Mouse (Mus musculus) intestine, embryonic 14.5 days (tissue): ENCODE results near the gene Tbcb. TPM values are rescaled to one million over a fixed set of nuclear protein-coding genes. Genes with fewer than 3 reads are reported as not detected.
"Not testable (repeated sequence)": the region's sequence is repeated elsewhere in the genome, so short reads cannot be mapped to it uniquely, and the experiment has no call there.

Experiments
- ATAC-seq: fragments of 200-750 bp; cut with Nextera tagmentation; replicated peaks from 2 replicates; pipeline ENCODE4 v1.8.0; 2017; ENCODE audit warnings: low read depth, moderate number of reproducible peaks, moderate TSS enrichment, moderate library complexity; ENCODE audit not compliant: low FRiP score, low TSS enrichment
- DNase-seq: peaks from one replicate; pipeline ENCODE4 v3.0.0-alpha.2; 2018; ENCODE audit warnings: low spot score
- H3K27ac ChIP-seq: fragments of 300-500 bp; sonication (generic); 2 replicates; pipeline ENCODE4 v1.5.1; 2014; ENCODE audit warnings: low read depth, mild to moderate bottlenecking, control low read depth
- H3K27me3 ChIP-seq: fragments of 300-500 bp; sonication (generic); replicated peaks from 2 replicates; pipeline ENCODE4 v1.6.1; 2014; ENCODE audit warnings: low read length, control low read depth; ENCODE audit not compliant: control insufficient read depth, insufficient read depth
- H3K36me3 ChIP-seq: fragments of 300-500 bp; sonication (generic); 2 replicates; pipeline ENCODE4 v1.6.1; 2014; ENCODE audit warnings: low read length, control low read depth; ENCODE audit not compliant: control insufficient read depth, insufficient read depth
- H3K4me1 ChIP-seq: fragments of 300-500 bp; sonication (generic); replicated peaks from 2 replicates; pipeline ENCODE4 v1.6.1; 2014; ENCODE audit warnings: low read length, control low read depth, mixed read lengths; ENCODE audit not compliant: control insufficient read depth, insufficient read depth
- H3K4me2 ChIP-seq: fragments of 300-500 bp; sonication (generic); 2 replicates; pipeline ENCODE4 v1.6.1; 2014; ENCODE audit warnings: low read length
- H3K4me3 ChIP-seq: fragments of 300-500 bp; sonication (generic); 2 replicates; pipeline ENCODE4 v1.5.1; 2014; ENCODE audit warnings: low read depth, low read length, control low read depth, mixed read lengths
- H3K9ac ChIP-seq: fragments of 300-500 bp; sonication (generic); 2 replicates; pipeline ENCODE4 v1.6.1; 2014; ENCODE audit warnings: mild to moderate bottlenecking, low read length
- H3K9me3 ChIP-seq: fragments of 300-500 bp; sonication (generic); 2 replicates; pipeline ENCODE4 v1.6.1; 2016; ENCODE audit warnings: low read length, control low read depth; ENCODE audit not compliant: control insufficient read depth
- WGBS: fragments of 180-500 bp; shearing (Covaris S2); extraction: QIAGEN DNeasy Blood & Tissue Kit; methylation state at CpG from one replicate; pipeline ENCODE4 v1.1.7; 2014; 5-methylcytosine and 5-hydroxymethylcytosine counted together
- polyA plus RNA-seq: library from polyadenylated mRNA; unstranded; fragments of >200 nt; fragmentation: Nextera tagmentation; extraction: Ambion mirVana; gene quantifications from 2 replicates; pipeline ENCODE4 v1.2.1, GENCODE M21; 2014

Tbcb gene
- polyA plus RNA-seq, 1 experiment from 2014 or later, result 157 TPM

- Histone ChIP-seq H3K27me3 (no peaks in the 10 kb centered on the region), H3K9me3 (no peaks in the 10 kb centered on the region), H3K27ac (no peak overlapping the region), H3K36me3 (peaks cover 24% of the 10 kb centered on the region), H3K9ac (no peak overlapping the region), H3K4me3 (no peak overlapping the region), H3K4me1 (no peaks in the 10 kb centered on the region), H3K4me2 (no peak overlapping the region)
- 86% methylated on average over 3 of the region's 3 CpGs for WGBS
- no peak for ATAC-seq
- DNase-seq, result no peak
These were observed 34.7 kb upstream of the Tbcb start for GRCm38 (mm10) chr7:30266780-30267179.

- H3K4me3 ChIP-seq, result no peak overlapping the region
- no peak overlapping the region for H3K9ac ChIP-seq
- DNase-seq (no peak), ATAC-seq (no peak)
- no peaks in the 10 kb centered on the region for H3K4me1 ChIP-seq
- H3K9me3 ChIP-seq, result no peaks in the 10 kb centered on the region
- peaks cover 24% of the 10 kb centered on the region for H3K36me3 ChIP-seq
- no peaks in the 10 kb centered on the region for H3K27me3 ChIP-seq
- H3K27ac ChIP-seq, result no peak overlapping the region
- H3K4me2 ChIP-seq, result no peak overlapping the region
- 85% methylated on average over 7 of the region's 7 CpGs for WGBS
These were observed 33.9 kb upstream of the Tbcb start for GRCm38 (mm10) chr7:30265935-30266334.

- 93% methylated on average over 5 of the region's 5 CpGs for WGBS
These were observed 33.5 kb upstream of the Tbcb start for GRCm38 (mm10) chr7:30265531-30265930.

GRCm38 (mm10) chr7:30265041-30265440, 33.0 kb upstream of the Tbcb start:
- no peak for DNase-seq
- no peaks in the 10 kb centered on the region for H3K27me3 ChIP-seq
- H3K27ac ChIP-seq, result no peak overlapping the region
- H3K9me3 ChIP-seq, result no peaks in the 10 kb centered on the region
- ATAC-seq, result no peak
- H3K36me3 ChIP-seq, result peaks cover 20% of the 10 kb centered on the region
- H3K9ac ChIP-seq, result no peak overlapping the region
- H3K4me3 ChIP-seq, result no peak overlapping the region
- H3K4me2 ChIP-seq, result no peak overlapping the region
- 73% methylated on average over 2 of the region's 2 CpGs for WGBS
- H3K4me1 ChIP-seq, result no peaks in the 10 kb centered on the region

More at GRCm38 (mm10) chr7:30265531-30265930, 33.5 kb upstream of the Tbcb start:
- DNase-seq (no peak), ATAC-seq (no peak)
- H3K9ac ChIP-seq, result no peak overlapping the region
- no peak overlapping the region for H3K27ac ChIP-seq
- no peaks in the 10 kb centered on the region for H3K9me3 ChIP-seq
- H3K36me3 ChIP-seq, result peaks cover 24% of the 10 kb centered on the region
- H3K4me3 ChIP-seq, result no peak overlapping the region
- H3K27me3 ChIP-seq, result no peaks in the 10 kb centered on the region
- no peaks in the 10 kb centered on the region for H3K4me1 ChIP-seq
- H3K4me2 ChIP-seq, result no peak overlapping the region

GRCm38 (mm10) chr7:30251956-30252954, 20.2 kb upstream of the Tbcb start:
- Histone ChIP-seq H3K4me2 (no peak overlapping the region), H3K9me3 (no peaks in the 10 kb centered on the region), H3K9ac (no peak overlapping the region), H3K27me3 (no peaks in the 10 kb centered on the region), H3K4me3 (no peak overlapping the region), H3K4me1 (no peaks in the 10 kb centered on the region), H3K27ac (no peak overlapping the region), H3K36me3 (peaks cover 4% of the 10 kb centered on the region; the same call in 1 of the 2 replicates)
- WGBS, result 75% methylated on average over 12 of the region's 12 CpGs
- DNase-seq, result no peak
- ATAC-seq, result no peak; the same call in 1 of the 2 replicates

GRCm38 (mm10) chr7:30237374-30237773, 5.3 kb upstream of the Tbcb start:
- not testable (repeated sequence) for ATAC-seq, H3K4me3 ChIP-seq, H3K27ac ChIP-seq, DNase-seq, H3K27me3 ChIP-seq, H3K9me3 ChIP-seq, H3K4me2 ChIP-seq, H3K9ac ChIP-seq, H3K4me1 ChIP-seq
- 80% methylated on average over 3 of the region's 3 CpGs for WGBS
- H3K36me3 ChIP-seq, result peaks cover 28% of the 10 kb centered on the region

GRCm38 (mm10) chr7:30235625-30236024, 3.6 kb upstream of the Tbcb start, which contains the start of gene Ovol3:
TSS of gene Ovol3 (minus strand) at chr7:30235725.
- peaks cover 18% of the 10 kb centered on the region; the same call in 1 of the 2 replicates for H3K36me3 ChIP-seq
- no peaks in the 10 kb centered on the region for H3K27me3 ChIP-seq
- H3K27ac ChIP-seq, result no peak within 1 kb of the TSS
- DNase-seq, result no peak
- WGBS, result 86% methylated on average over 4 of the region's 4 CpGs
- no peak within 1 kb of the TSS for H3K9ac ChIP-seq
- no peaks in the 10 kb centered on the region for H3K9me3 ChIP-seq
- no peak within 1 kb of the TSS for H3K4me2 ChIP-seq
- H3K4me3 ChIP-seq, result no peak within 1 kb of the TSS
- ATAC-seq, result no peak
- peaks cover 5% of the 10 kb centered on the region for H3K4me1 ChIP-seq

- H3K27ac ChIP-seq, result no peak overlapping the region
- no peaks in the 10 kb centered on the region for H3K27me3 ChIP-seq
- no peaks in the 10 kb centered on the region for H3K9me3 ChIP-seq
- no peak overlapping the region for H3K9ac ChIP-seq
- WGBS, result 91% methylated on average over 8 of the region's 8 CpGs
- peaks cover 6% of the 10 kb centered on the region for H3K4me1 ChIP-seq
- no peak overlapping the region for H3K4me2 ChIP-seq
- no peak overlapping the region for H3K4me3 ChIP-seq
- DNase-seq (no peak), ATAC-seq (no peak)
- peaks cover 16% of the 10 kb centered on the region; the same call in 1 of the 2 replicates for H3K36me3 ChIP-seq
These were observed 3.0 kb upstream of the Tbcb start for GRCm38 (mm10) chr7:30235091-30235490.
